Mouse (Mus musculus) hindbrain, embryonic 16.5 days (tissue): ENCODE measurements around the gene Ccdc110. TPM values are rescaled to one million over a fixed set of nuclear protein-coding genes. Genes with fewer than 3 reads are reported as not detected.

ENCODE experiments used
- polyA plus RNA-seq: library from polyadenylated mRNA; unstranded; fragments of >200 nt; fragmentation: Nextera tagmentation; extraction: Ambion mirVana; gene quantifications from 2 replicates; pipeline ENCODE4 v1.2.1, GENCODE M21; 2015

Ccdc110 gene
- polyA plus RNA-seq, 1 experiment from 2014 or later = 0.19 TPM

Other genes with a start within 250 kb of the Ccdc110 start
- gene Pdlim3, start 49.2 kb upstream of the Ccdc110 start, polyA plus RNA-seq = 19.7 and 27.2 TPM in 2 replicates
- gene 1700029J07Rik, start 40.6 kb downstream of the Ccdc110 start, polyA plus RNA-seq = 6.3 and 8.1 TPM in 2 replicates
- gene Ufsp2, start 40.9 kb downstream of the Ccdc110 start, polyA plus RNA-seq = 60.8 and 63.1 TPM in 2 replicates
- 0.54 and 0.84 TPM in 2 replicates for gene Lrp2bp, start 64.7 kb downstream of the Ccdc110 start, polyA plus RNA-seq
- 37.3 and 44.0 TPM in 2 replicates for gene Ankrd37, start 71.1 kb downstream of the Ccdc110 start, polyA plus RNA-seq
- 21.0 and 23.7 TPM in 2 replicates for gene Cfap97, start 217.2 kb downstream of the Ccdc110 start, polyA plus RNA-seq
- gene Snx25, start 217.5 kb downstream of the Ccdc110 start, polyA plus RNA-seq = 9.8 and 10.9 TPM in 2 replicates